Mouse (Mus musculus): Measurements from ENCODE around the gene Pogz. TPM values are rescaled to one million over a fixed set of nuclear protein-coding genes. Genes with fewer than 3 reads are reported as not detected.
"Not testable (repeated sequence)": the region's sequence is repeated elsewhere in the genome, so short reads cannot be mapped to it uniquely, and the experiment has no call there.

Gene Pogz
- polyA plus RNA-seq, 1 experiment from 2014 or later: 23.8 TPM

GRCm38 (mm10) chr3:94917816-94918361, 80.5 kb downstream of the Pogz start:
- H3K36me3 ChIP-seq (replicated peaks; ENCODE audit: control insufficient read depth, insufficient read depth): no peaks in the 10 kb centered on the region
- no peaks in the 10 kb centered on the region for H3K9me3 ChIP-seq (ENCODE audit: control insufficient read depth, low read length)
- H3K27me3 ChIP-seq (ENCODE audit: control insufficient read depth, insufficient read depth, low read length): no peaks in the 10 kb centered on the region
- WGBS: 53% methylated on average over 14 of the region's 14 CpGs
- H3K4me3 ChIP-seq (replicated peaks; ENCODE audit: low read length): no peak overlapping the region
- no peak overlapping the region for H3K4me2 ChIP-seq (replicated peaks)
- no peak overlapping the region for H3K27ac ChIP-seq
- no peak for DNase-seq (ENCODE audit: low spot score)
- H3K4me1 ChIP-seq (replicated peaks; ENCODE audit: control insufficient read depth, insufficient read depth, low read length): no peaks in the 10 kb centered on the region
- no peak overlapping the region for H3K9ac ChIP-seq
- ATAC-seq (ENCODE audit: low FRiP score): no peak

GRCm38 (mm10) chr3:94918845-94919244, 81.5 kb downstream of the Pogz start:
- no peaks in the 10 kb centered on the region for H3K36me3 ChIP-seq (replicated peaks; ENCODE audit: control insufficient read depth, insufficient read depth)
- no peak overlapping the region for H3K4me2 ChIP-seq (replicated peaks)
- H3K9me3 ChIP-seq (ENCODE audit: control insufficient read depth, low read length): no peaks in the 10 kb centered on the region
- H3K27me3 ChIP-seq (ENCODE audit: control insufficient read depth, insufficient read depth, low read length): no peaks in the 10 kb centered on the region
- H3K9ac ChIP-seq: no peak overlapping the region
- no peak for DNase-seq (ENCODE audit: low spot score)
- H3K27ac ChIP-seq: no peak overlapping the region
- H3K4me3 ChIP-seq (replicated peaks; ENCODE audit: low read length): no peak overlapping the region
- H3K4me1 ChIP-seq (replicated peaks; ENCODE audit: control insufficient read depth, insufficient read depth, low read length): no peaks in the 10 kb centered on the region
- WGBS: 85% methylated on average over 4 of the region's 4 CpGs
- no peak for ATAC-seq (ENCODE audit: low FRiP score)

- DNase-seq (ENCODE audit: low spot score): no peak
- WGBS: 62% methylated on average over 3 of the region's 3 CpGs
- H3K4me3 ChIP-seq (replicated peaks; ENCODE audit: low read length): no peak overlapping the region
- no peak for ATAC-seq (ENCODE audit: low FRiP score)
- H3K27ac ChIP-seq: no peak overlapping the region
- H3K27me3 ChIP-seq (ENCODE audit: control insufficient read depth, insufficient read depth, low read length): no peaks in the 10 kb centered on the region
- no peaks in the 10 kb centered on the region for H3K4me1 ChIP-seq (replicated peaks; ENCODE audit: control insufficient read depth, insufficient read depth, low read length)
- no peaks in the 10 kb centered on the region for H3K9me3 ChIP-seq (ENCODE audit: control insufficient read depth, low read length)
- no peaks in the 10 kb centered on the region for H3K36me3 ChIP-seq (replicated peaks; ENCODE audit: control insufficient read depth, insufficient read depth)
- H3K4me2 ChIP-seq (replicated peaks): no peak overlapping the region
- H3K9ac ChIP-seq: no peak overlapping the region
These were observed 83.7 kb downstream of the Pogz start for GRCm38 (mm10) chr3:94921104-94921503.

GRCm38 (mm10) chr3:94922333-94922732, 85.0 kb downstream of the Pogz start:
- ATAC-seq (ENCODE audit: low FRiP score) (no peak), DNase-seq (ENCODE audit: low spot score) (no peak)
- H3K4me1 ChIP-seq (replicated peaks; ENCODE audit: control insufficient read depth, insufficient read depth, low read length): no peaks in the 10 kb centered on the region
- 69% methylated on average over 3 of the region's 3 CpGs for WGBS
- no peaks in the 10 kb centered on the region for H3K9me3 ChIP-seq (ENCODE audit: control insufficient read depth, low read length)
- H3K36me3 ChIP-seq (replicated peaks; ENCODE audit: control insufficient read depth, insufficient read depth): no peaks in the 10 kb centered on the region
- H3K4me2 ChIP-seq (replicated peaks): no peak overlapping the region
- H3K4me3 ChIP-seq (replicated peaks; ENCODE audit: low read length): no peak overlapping the region
- H3K9ac ChIP-seq: no peak overlapping the region
- no peak overlapping the region for H3K27ac ChIP-seq
- H3K27me3 ChIP-seq (ENCODE audit: control insufficient read depth, insufficient read depth, low read length): no peaks in the 10 kb centered on the region

GRCm38 (mm10) chr3:94924688-94925087, 87.3 kb downstream of the Pogz start:
- no peak for ATAC-seq (ENCODE audit: low FRiP score)
- H3K4me1 ChIP-seq (replicated peaks; ENCODE audit: control insufficient read depth, insufficient read depth, low read length): no peaks in the 10 kb centered on the region
- no peak overlapping the region for H3K4me3 ChIP-seq (replicated peaks; ENCODE audit: low read length)
- 82% methylated on average over 8 of the region's 8 CpGs for WGBS
- DNase-seq (ENCODE audit: low spot score): no peak
- no peaks in the 10 kb centered on the region for H3K9me3 ChIP-seq (ENCODE audit: control insufficient read depth, low read length)
- H3K36me3 ChIP-seq (replicated peaks; ENCODE audit: control insufficient read depth, insufficient read depth): no peaks in the 10 kb centered on the region
- no peak overlapping the region for H3K9ac ChIP-seq
- H3K27ac ChIP-seq: no peak overlapping the region
- no peak overlapping the region for H3K4me2 ChIP-seq (replicated peaks)
- no peaks in the 10 kb centered on the region for H3K27me3 ChIP-seq (ENCODE audit: control insufficient read depth, insufficient read depth, low read length)

- H3K9ac ChIP-seq; DNase-seq (ENCODE audit: low spot score); ATAC-seq (ENCODE audit: low FRiP score); H3K27me3 ChIP-seq (ENCODE audit: control insufficient read depth, insufficient read depth, low read length); H3K4me1 ChIP-seq (replicated peaks; ENCODE audit: control insufficient read depth, insufficient read depth, low read length); H3K27ac ChIP-seq; H3K36me3 ChIP-seq (replicated peaks; ENCODE audit: control insufficient read depth, insufficient read depth); H3K4me2 ChIP-seq (replicated peaks); H3K9me3 ChIP-seq (ENCODE audit: control insufficient read depth, low read length); H3K4me3 ChIP-seq (replicated peaks; ENCODE audit: low read length): not testable (repeated sequence)
- WGBS: 51% methylated on average over 4 of the region's 4 CpGs
These were observed 89.0 kb downstream of the Pogz start for GRCm38 (mm10) chr3:94926301-94926736.

GRCm38 (mm10) chr3:94928979-94929378, 91.6 kb downstream of the Pogz start:
- not testable (repeated sequence) for H3K4me3 ChIP-seq (replicated peaks; ENCODE audit: low read length); H3K4me1 ChIP-seq (replicated peaks; ENCODE audit: control insufficient read depth, insufficient read depth, low read length); ATAC-seq (ENCODE audit: low FRiP score); H3K36me3 ChIP-seq (replicated peaks; ENCODE audit: control insufficient read depth, insufficient read depth); DNase-seq (ENCODE audit: low spot score); H3K27me3 ChIP-seq (ENCODE audit: control insufficient read depth, insufficient read depth, low read length); H3K9ac ChIP-seq; H3K27ac ChIP-seq; H3K9me3 ChIP-seq (ENCODE audit: control insufficient read depth, low read length); H3K4me2 ChIP-seq (replicated peaks)
- 81% methylated on average over 3 of the region's 4 CpGs for WGBS

- H3K27me3 ChIP-seq (ENCODE audit: control insufficient read depth, insufficient read depth, low read length); H3K4me3 ChIP-seq (replicated peaks; ENCODE audit: low read length); DNase-seq (ENCODE audit: low spot score); H3K9ac ChIP-seq; H3K9me3 ChIP-seq (ENCODE audit: control insufficient read depth, low read length); ATAC-seq (ENCODE audit: low FRiP score); H3K4me2 ChIP-seq (replicated peaks); H3K27ac ChIP-seq; H3K36me3 ChIP-seq (replicated peaks; ENCODE audit: control insufficient read depth, insufficient read depth); H3K4me1 ChIP-seq (replicated peaks; ENCODE audit: control insufficient read depth, insufficient read depth, low read length): not testable (repeated sequence)
- WGBS: 55% methylated on average over 7 of the region's 7 CpGs
These were observed 93.3 kb downstream of the Pogz start for GRCm38 (mm10) chr3:94930386-94931266.

GRCm38 (mm10) chr3:94931427-94932082, 94.2 kb downstream of the Pogz start:
- H3K36me3 ChIP-seq (replicated peaks; ENCODE audit: control insufficient read depth, insufficient read depth); ATAC-seq (ENCODE audit: low FRiP score); H3K9me3 ChIP-seq (ENCODE audit: control insufficient read depth, low read length); H3K4me2 ChIP-seq (replicated peaks); DNase-seq (ENCODE audit: low spot score); H3K4me1 ChIP-seq (replicated peaks; ENCODE audit: control insufficient read depth, insufficient read depth, low read length); H3K27me3 ChIP-seq (ENCODE audit: control insufficient read depth, insufficient read depth, low read length); H3K4me3 ChIP-seq (replicated peaks; ENCODE audit: low read length); H3K27ac ChIP-seq; H3K9ac ChIP-seq: not testable (repeated sequence)
- 84% methylated on average over 10 of the region's 10 CpGs for WGBS

Measured in hindbrain, embryonic 14.5 days (tissue).